Mouse (Mus musculus) erythroid progenitor cell, adult 5-6 weeks (primary cell): ENCODE results near the gene Slc26a3. TPM values are rescaled to one million over a fixed set of nuclear protein-coding genes. Genes with fewer than 3 reads are reported as not detected.
A peak's percentile ranks its signal among the peaks of the same experiment; 100 is the strongest.
"Not testable (repeated sequence)": the region's sequence is repeated elsewhere in the genome, so short reads cannot be mapped to it uniquely, and the experiment has no call there.

Experiments
- ATAC-seq: replicated peaks from 2 replicates; pipeline ENCODE4 v1.8.0; 2016; ENCODE audit warnings: moderate number of reproducible peaks, mild to moderate bottlenecking, moderate TSS enrichment, inconsistent platforms; ENCODE audit not compliant: poor library complexity, low FRiP score, severe bottlenecking
- total RNA-seq, 2 experiments: library from RNA; stranded (forward) in 1 of 2; stranded (reverse) in 1 of 2; fragments of 150-400 nt in 1 of 2; fragments of 186-747, 209-891 nt in 1 of 2; gene quantifications; 2 replicates each; pipeline versions ENCODE4 v1.2.3 to v1.2.4; 2015 to 2017; ENCODE audit warnings: low replicate concordance in 2 of 2

Slc26a3 gene
- total RNA-seq, 2 experiments from 2014 or later, result not detected

DNA sequence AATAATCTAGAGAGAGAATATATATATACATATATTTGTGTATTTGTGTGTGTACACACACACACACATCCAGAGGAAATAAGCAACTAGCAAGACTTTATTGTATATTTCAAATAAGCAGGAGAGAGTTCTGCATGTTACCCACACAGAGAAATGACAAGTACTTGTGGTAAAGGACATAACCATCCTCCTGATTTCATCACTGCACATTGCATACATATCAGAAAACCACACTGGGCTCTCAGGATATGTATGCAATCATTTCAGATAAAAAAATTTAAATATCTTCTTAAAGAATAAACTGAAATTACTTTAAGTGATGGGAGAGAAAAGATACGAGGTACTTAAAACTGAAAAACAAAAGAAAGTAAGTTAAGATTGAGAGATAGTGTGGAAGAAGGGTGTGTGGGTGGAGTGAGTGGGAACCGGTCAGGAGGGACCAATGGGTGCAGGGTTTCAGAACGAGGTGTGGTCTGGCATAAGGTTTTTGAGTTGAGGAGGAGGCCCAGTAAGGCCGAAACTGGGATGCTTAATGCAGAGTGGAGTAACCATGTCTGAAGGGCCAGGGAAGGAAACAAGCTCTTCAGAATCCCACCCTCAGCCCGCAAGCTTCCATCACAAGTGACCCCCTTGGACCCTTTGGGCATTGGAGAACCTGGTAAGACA, 14.0 kb downstream of the Slc26a3 start:
- no peak for ATAC-seq

DNA sequence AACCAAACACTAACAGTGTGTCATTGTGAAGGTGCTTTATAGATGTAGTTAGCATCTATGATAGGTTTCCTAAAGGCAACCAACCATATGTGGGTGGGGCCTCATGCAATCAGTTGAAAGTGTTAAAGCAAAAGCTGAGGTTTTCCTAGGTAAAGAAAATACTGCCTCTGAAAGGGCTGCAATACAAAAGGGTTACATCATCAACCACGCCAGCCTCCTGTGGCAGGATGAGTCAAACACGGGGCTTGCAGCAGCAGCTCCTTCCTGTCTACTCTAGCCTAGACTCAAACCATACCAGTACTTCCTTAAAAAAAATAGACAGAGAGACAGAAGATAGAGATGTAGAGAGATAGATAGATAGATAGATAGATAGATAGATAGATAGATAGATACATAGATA, 25.3 kb downstream of the Slc26a3 start:
- no peak for ATAC-seq

DNA sequence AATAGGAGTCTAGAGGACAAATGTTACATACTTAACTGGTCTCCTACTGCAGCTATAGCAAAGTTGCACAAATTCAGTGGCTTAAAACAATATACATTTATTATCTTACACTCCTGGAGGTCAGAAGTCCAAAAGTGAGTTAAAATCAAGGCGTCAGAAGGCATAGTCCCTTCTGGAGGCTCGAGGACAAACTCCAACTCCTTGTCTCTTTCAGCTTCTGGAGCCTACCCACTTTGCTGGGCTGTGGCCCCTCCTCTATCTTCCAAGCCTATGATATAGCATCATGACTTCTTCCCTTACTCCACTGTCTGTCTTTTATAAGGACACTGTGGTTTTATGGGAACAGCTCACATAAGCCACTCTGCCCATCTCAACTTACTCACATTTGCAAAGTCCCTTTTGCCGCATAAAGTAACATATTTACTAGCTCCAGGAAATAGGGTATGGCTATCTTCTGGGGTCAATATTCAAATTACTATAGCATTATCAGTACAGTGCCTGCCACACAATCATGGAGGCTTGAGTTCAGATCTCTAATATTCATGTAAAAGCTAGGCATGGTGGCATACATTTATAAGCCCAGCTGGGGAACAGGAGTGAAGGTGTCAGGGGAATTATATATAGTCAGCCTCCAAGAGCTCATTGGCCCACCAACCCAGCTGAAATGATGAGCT, 31.4 kb downstream of the Slc26a3 start:
- no peak for ATAC-seq

DNA sequence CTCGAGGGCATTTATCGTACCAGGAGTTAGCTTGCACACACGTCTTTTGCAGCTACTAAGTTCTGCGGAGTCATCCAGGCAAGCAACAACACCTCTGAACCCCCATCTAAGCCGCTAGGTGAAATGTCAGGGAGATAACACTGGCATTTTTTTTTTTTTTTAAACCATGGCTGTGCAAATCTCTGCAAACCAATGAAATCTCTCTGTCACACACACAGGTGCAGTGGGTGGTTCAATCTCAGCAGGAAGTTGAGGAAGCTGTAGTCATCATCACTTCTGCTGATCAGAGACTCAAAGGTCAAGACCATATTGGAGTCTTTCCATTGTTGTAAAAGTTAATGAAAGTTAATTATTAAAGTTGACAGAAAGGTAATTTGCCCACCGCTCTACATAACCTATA, 47.1 kb downstream of the Slc26a3 start:
- ATAC-seq, result no peak

DNA sequence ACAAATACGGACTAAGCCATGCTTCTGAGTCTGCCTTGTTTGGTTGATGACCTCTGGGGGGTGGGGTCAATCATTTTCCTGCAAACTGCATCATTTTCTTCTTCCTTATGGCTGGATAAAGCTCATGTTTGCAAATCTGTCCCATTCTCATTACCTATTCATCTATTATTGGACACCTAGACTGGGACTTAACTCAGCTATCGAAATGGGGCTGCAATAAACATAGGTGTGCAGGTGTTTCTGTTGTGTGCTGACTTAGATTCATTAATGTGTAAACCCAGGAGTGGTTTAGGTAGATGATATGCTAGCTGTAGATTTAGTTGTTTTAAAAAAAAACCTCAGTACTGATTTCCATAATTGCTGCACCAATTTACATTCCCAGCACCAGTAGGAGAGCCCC, 48.9 kb downstream of the Slc26a3 start:
- no peak for ATAC-seq

DNA sequence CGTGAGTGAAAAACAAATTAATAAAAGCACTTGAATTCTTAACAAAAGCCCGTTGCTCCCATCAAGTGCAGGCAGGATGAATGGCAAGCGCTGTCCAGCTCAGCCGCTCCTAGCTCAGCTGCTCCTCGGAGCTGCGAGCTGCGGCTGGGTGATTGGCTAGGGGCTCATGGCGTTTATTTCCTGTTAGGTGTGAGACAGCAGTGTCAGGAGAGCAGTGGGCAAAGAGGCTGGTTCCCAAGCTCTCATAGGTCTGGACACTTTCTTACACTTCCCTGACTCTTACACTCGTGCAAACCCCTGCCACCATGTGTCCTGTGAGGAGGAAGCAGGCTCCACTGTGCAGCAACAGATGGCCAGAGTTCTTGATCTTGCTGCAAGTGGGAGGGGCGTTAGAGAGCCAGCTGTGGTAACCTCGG, 53.5 kb downstream of the Slc26a3 start:
- no peak for ATAC-seq

DNA sequence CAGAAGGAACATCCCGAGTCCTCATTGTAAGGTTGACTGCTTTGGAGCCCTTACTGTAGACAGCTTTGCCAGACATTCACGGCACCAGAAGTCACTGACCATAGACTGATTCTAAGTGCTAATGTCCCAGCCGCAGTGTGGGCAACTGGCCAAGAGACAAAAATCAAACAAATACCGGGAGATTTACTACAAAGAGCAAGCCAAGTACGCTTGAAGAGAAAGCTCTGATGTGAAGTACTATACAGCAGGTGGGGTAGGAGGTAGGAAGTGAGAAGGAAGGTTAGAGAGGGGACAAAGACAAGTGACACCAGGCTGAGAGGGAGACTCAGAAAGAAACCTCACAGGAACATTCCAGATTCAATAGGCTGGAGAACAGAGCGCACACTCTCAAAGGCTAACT, 54.2 kb downstream of the Slc26a3 start:
- no peak for ATAC-seq

DNA sequence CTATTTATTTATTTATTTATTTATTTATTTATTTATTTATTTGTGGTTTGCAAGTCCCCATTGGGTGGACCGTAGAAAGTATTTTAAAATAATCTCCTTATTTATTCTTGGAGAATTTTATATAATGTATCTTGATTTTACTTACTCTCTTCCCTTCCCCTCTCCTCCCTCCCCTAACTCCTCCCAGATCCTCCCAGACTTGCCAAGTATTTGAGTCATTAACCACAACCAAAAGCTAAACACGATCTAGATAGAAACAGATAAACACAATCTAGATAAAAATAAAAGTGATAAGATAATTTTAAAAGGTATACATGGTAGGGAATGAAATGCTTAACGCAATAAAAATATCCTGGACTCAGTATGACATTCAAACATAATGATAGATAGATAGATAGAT, 58.7 kb downstream of the Slc26a3 start:
- no peak for ATAC-seq

DNA sequence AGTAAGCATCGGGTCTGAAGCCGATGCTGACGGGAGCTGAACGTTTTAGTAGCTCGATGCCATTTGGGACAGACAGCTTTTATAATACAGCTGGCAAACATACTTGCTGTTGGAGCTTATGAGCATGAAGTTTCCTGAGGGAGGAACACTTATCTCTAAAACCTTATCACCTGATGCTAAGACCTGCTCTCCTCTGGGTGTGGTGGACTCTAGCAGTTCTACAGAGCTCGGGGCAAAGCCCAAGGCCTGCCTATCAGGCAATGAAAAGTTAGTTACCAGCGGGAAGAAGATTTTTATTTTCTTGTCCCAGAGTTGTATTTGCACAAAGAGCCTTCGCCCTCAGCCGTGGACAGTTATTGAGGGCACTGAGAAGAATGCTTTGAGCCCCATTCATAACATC, 65.6 kb downstream of the Slc26a3 start:
- no peak for ATAC-seq

DNA sequence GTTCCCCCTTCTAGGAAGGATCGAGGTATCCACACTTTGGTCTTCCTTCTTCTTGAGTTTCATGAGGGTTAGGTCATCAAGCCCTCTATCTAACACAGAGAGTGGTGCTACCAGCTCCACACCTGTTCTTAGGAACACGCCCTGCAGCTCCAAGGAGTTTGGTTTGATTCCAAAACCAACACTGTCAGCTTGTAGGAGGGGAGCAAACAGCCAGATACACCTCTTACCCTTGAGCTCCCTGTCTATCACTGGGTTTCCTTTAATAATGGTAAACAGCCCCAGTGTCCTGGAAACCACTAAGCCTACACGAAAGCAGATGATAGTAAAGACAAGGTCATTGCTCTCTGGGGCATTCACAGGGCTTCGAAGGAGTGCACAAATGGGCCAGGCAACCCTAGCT, 67.8 kb downstream of the Slc26a3 start:
- ATAC-seq, result no peak

DNA sequence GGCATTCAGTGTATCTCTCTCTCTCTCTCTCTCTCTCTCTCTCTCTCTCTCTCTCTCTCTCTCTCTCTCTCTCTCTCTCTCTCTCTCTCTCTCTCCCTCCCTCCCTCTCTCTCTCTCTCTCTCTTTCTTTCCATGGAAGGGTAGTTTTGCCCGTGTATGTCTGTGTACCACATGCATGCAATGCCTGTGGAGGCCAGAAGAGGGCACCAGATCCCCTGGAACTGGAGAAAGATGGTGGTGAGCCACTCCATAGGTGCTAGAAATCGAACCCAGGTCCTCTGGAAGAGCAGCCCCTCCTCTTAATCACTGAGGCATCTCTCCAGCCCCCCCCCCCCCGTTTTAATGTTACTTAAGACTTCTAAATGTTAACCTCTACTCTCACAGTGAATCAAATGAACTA, 69.6 kb downstream of the Slc26a3 start:
- not testable (repeated sequence) for ATAC-seq

DNA sequence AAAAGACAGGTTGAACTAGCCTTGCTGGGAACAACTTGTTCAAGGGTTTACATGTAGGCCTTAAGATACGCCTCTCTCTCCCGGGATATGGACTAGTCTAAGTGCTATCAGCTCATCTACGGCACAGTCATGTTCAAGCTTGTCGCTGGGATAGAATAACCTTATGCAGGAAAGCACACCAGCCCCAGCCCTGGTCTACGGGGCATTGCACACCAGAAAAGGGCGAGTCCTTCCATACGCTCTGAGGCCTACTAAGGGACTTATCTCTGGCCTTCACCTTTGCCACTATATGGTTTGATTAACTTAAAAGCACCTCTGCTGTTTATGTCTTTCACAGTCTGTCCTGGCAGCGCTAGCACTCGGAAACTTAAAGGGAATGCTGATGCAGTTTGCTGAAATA, 70.7 kb downstream of the Slc26a3 start:
- ATAC-seq, result no peak

DNA sequence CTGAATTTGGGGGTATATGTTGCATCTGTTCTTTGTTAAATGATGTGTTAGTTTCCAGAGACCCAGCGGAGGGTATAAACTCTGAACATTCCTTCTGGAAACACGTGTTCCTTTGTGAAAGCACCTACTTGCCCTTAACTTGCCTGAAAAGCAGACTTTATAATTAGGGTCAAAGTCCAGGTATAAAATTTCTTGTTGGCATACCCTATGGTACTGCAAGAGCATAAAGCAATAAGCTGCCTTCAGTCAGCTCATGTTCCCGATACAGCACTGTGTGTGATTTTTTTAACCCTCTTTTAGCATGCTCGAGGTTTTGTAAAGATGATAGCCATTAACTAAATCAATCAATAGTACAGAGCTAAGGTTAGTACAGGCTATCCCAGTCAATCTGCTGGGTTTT, 71.9 kb downstream of the Slc26a3 start:
- no peak for ATAC-seq

DNA sequence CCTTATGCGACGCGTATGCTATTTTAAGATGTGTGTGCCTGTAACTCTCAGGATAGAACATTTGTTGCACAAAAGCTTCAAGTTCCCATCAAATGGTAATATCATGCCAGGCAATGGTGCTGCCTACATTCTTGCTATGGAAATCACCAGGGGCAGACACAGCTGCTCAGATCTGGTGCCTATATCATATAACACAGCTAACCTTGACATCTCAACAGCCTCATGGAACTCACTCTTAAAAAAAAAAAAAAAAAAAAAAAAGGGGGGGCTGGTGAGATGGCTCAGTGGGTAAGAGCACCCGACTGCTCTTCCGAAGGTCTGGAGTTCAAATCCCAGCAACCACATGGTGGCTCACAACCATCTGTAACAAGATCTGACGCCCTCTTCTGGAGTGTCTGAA, 87.5 kb downstream of the Slc26a3 start:
- ATAC-seq, result not testable (repeated sequence)

DNA sequence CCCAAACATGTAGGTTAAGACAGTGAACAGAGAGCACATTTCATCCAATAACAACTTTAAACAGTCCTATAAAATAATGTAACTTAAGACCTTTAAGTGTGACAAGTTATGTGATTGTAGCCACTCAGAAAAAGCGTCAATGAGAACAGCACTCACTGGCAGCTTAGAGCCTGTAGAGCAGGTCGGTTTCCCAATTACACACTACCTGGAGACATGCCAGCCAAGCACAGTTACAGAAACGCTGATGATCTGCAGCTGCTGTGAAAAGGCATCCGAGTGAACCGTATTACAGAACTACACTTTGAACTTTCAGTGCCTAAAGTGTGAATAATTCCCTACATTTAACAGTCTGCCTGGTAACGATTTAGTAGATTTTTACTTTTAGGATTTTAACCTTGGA, 95.8 kb downstream of the Slc26a3 start:
- ATAC-seq, result no peak

DNA sequence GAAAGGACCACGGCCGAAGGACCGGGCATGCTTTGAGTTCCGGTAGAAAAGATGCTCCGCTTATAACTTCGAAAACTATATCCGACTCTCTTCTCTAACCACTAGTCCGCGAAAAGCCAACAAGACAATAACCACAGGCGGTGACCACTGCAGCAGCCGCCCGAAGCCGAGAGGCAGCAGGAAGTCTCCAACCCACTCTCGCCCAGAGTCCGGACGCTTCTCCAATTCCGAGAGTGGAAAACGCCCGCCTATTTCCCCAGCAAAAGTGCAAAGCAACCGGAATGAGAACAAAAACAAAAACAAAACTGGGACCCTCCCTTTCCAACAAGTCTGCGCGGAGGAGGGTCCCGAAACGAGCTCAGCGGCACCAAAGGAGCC, 108.3 kb downstream of the Slc26a3 start:
- peak; percentile 55 for ATAC-seq

DNA sequence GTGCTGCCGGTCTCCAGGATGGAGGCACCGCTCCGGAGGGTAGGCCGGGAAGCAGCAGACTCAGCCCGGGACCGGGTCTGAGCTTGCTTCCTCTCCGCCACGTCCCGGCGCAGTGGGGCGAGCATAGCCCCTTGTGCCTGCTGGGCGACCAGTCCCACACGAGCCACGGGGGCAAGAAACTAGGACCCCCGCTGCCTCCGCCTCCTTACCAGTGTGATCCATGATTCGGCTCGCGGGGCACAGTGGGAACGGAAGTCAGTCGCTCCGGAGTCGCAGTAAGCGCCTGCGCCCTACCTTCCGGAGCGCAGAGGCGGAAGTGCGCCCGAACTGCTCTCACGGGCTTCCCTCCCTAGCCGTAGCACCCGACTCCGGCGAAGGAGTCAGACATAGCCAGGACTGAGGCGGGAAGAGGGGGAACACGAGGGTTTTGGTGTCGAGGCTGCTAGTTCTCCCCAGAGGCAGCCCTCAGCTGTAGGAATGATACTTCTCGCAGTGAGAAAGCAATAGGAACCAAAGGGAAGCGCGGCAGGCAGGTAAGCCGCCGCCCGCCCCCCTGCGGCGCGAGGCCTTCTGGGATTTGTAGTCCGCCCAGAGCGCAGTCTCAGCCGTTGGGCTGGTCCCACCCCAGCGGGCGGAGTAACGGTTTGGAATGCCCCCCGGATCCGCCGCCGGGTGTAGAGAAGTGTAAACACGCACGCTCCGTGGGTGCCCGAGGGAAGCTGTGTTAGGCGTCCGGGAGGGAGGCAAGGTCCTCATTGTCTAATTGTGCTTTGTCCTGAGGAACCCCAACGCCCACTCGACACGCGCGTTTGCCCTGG, 108.9 kb downstream of the Slc26a3 start, which contains the start of gene Cbll1:
Cbll1 (minus strand) TSS at position 303 of the 818 bp plus-strand sequence.
- peak; percentile 94 for ATAC-seq

DNA sequence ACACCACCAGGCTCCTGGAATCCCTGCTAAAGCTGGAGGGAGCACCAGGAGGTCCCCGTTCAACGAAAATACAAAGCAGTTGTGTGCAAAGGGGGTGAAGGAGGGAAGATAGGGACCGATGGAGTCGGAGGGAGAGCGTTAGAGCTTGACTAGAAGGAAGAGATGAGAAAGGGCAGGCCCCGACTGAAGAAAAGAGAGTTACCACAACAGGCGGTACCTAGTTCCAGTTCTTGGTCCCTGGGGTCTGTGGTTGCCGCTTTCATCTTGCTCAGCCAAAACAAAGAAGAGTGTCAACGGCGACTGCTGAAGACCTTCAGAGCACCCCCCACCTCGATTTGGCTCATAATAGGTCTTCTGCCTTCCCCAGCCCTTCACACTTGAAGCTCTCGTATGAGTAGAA, 109.5 kb downstream of the Slc26a3 start:
- ATAC-seq, result no peak; the same call in 1 of the 2 replicates

DNA sequence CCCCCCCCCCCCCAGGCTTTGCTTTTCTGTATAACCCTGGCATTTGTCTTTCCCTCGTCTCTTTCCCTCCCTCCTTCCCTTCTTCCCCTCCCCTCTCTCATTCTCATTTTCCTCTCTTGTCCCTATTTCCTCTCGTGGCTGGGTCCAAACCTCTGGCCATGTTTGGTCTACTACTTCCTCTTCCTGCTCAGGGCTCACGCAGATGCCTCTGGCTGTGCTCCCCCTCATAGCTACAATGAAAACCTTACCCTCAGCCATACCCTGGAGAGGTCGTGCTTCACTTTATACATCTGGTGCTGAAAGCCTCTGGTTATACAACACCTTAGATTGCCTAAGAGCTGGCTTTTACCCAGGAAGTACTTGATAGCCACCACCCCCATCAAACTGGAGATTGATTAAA, 110.6 kb downstream of the Slc26a3 start:
- no peak for ATAC-seq

DNA sequence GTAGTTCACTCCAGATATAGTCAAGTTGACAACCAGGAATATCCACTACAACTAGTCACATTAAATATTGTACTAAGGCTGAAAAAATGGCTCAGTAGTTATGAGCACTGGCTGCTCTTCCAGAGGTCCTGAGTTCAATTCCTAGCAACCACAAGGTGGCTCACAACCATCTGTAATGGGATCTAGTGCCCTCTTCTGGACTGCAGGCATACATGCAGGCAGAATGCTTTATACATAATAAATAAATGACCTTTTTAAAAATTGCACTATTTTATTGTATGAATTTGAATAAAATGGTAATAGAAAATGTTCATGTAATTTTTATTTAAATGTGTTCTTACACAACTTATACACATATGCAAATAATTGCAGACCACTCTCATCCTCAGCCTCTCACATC, 112.5 kb downstream of the Slc26a3 start:
- no peak for ATAC-seq
